Mouse (Mus musculus) hindbrain, embryonic 16.5 days (tissue): ENCODE measurements around the gene Rars. TPM values are rescaled to one million over a fixed set of nuclear protein-coding genes. Genes with fewer than 3 reads are reported as not detected.

Experiments used
- ATAC-seq: fragments of 200-750 bp; cut with Nextera tagmentation; 2 replicates; pipeline ENCODE4 v1.8.0; 2017; ENCODE audit warnings: moderate TSS enrichment, moderate library complexity
- H3K27ac ChIP-seq: fragments of 300-500 bp; sonication (generic); 2 replicates; pipeline ENCODE4 v1.5.1; 2014; ENCODE audit warnings: low read depth, mild to moderate bottlenecking, control low read depth, low read length, moderate library complexity
- H3K27me3 ChIP-seq: fragments of 300-500 bp; sonication (generic); replicated peaks from 2 replicates; pipeline ENCODE4 v1.6.1; 2014; ENCODE audit warnings: low read length; ENCODE audit not compliant: control insufficient read depth, insufficient read depth
- H3K36me3 ChIP-seq: fragments of 300-500 bp; sonication (generic); 2 replicates; pipeline ENCODE4 v1.6.1; 2014; ENCODE audit warnings: mild to moderate bottlenecking, low read length, moderate library complexity, mixed read lengths; ENCODE audit not compliant: control insufficient read depth, insufficient read depth
- H3K4me1 ChIP-seq: fragments of 300-500 bp; sonication (generic); 2 replicates; pipeline ENCODE4 v1.6.1; 2014; ENCODE audit warnings: low read depth, low read length; ENCODE audit not compliant: control insufficient read depth, insufficient read depth
- H3K4me2 ChIP-seq: fragments of 300-500 bp; sonication (generic); 2 replicates; pipeline ENCODE4 v1.6.1; 2014; ENCODE audit warnings: mild to moderate bottlenecking, low read length, control low read depth, moderate library complexity
- H3K4me3 ChIP-seq: fragments of 300-500 bp; sonication (generic); 2 replicates; pipeline ENCODE4 v1.5.1; 2014; ENCODE audit warnings: mild to moderate bottlenecking, low read length, control low read depth, moderate library complexity
- H3K9ac ChIP-seq: fragments of 300-500 bp; sonication (generic); 2 replicates; pipeline ENCODE4 v1.6.1; 2014; ENCODE audit warnings: low read depth, mild to moderate bottlenecking, control low read depth, low read length, moderate library complexity
- H3K9me3 ChIP-seq: fragments of 300-500 bp; sonication (generic); 2 replicates; pipeline ENCODE4 v1.6.1; 2014; ENCODE audit warnings: mild to moderate bottlenecking, low read length, moderate library complexity; ENCODE audit not compliant: control insufficient read depth
- whole genome bisulfite sequencing: fragments of 180-500 bp; shearing (Covaris S2); extraction: QIAGEN DNeasy Blood & Tissue Kit; methylation state at CpG from one replicate; pipeline ENCODE4 v1.1.7; 2014; 5-methylcytosine and 5-hydroxymethylcytosine counted together
- polyA plus RNA-seq: library from polyadenylated mRNA; unstranded; fragments of >200 nt; fragmentation: Nextera tagmentation; extraction: Ambion mirVana; gene quantifications from 2 replicates; pipeline ENCODE4 v1.2.1, GENCODE M21; 2015

The Rars gene
- polyA plus RNA-seq: 64.9 and 70.3 TPM in 2 replicates

GRCm38 (mm10) chr11:35834022-35834760, at the start of gene Rars:
Rars (minus strand) TSS chr11:35834506.
- H3K27me3 ChIP-seq: no peaks in the 10 kb centered on the region
- peak within 1 kb of the TSS; percentile 25; the same call in 1 of the 2 replicates for H3K27ac ChIP-seq
- 1% methylated on average over 40 of the region's 46 CpGs for WGBS
- peak within 1 kb of the TSS; percentile 88 for H3K9ac ChIP-seq
- H3K4me1 ChIP-seq: peaks cover 15% of the 10 kb centered on the region
- peak; percentile 88 for ATAC-seq
- peak within 1 kb of the TSS; percentile 56 for H3K4me2 ChIP-seq
- no peaks in the 10 kb centered on the region for H3K9me3 ChIP-seq
- peak within 1 kb of the TSS; percentile 69 for H3K4me3 ChIP-seq
- peaks cover 6% of the 10 kb centered on the region for H3K36me3 ChIP-seq

DNA sequence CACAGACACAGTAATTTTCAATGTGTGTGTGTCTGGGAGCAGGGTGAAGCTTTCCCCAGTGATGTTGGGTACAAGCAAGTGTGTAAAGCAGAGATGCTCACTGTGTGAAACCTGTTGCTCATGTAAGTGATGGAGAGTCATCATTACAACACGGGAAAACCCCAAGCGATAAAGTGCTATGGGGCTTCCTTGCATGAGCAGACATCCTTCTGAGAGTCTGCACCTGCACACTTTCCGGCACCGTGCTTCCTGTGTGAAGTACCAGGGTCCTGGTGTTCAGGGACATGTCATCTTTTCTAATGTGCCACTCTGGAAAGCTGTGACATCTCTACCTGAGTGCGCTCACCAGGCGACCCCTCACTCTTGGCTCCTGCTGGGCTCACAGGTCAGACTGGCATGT, 48.5 kb upstream of the Rars start:
- WGBS: 96% methylated on average over 6 of the region's 6 CpGs
- H3K9me3 ChIP-seq: no peaks in the 10 kb centered on the region
- H3K36me3 ChIP-seq: peaks cover 5% of the 10 kb centered on the region
- H3K4me2 ChIP-seq: no peak overlapping the region
- no peak for ATAC-seq
- no peak overlapping the region for H3K9ac ChIP-seq
- H3K27me3 ChIP-seq: no peaks in the 10 kb centered on the region
- H3K4me3 ChIP-seq: no peak overlapping the region
- H3K4me1 ChIP-seq: peaks cover 4% of the 10 kb centered on the region; the same call in 1 of the 2 replicates
- no peak overlapping the region for H3K27ac ChIP-seq

GRCm38 (mm10) chr11:35878559-35878897, 44.2 kb upstream of the Rars start:
- peaks cover 5% of the 10 kb centered on the region for H3K36me3 ChIP-seq
- peak overlapping the region; percentile 61 for H3K27ac ChIP-seq
- no peak overlapping the region for H3K4me2 ChIP-seq
- no peak overlapping the region; the same call in 1 of the 2 replicates for H3K9ac ChIP-seq
- H3K4me3 ChIP-seq: no peak overlapping the region
- H3K4me1 ChIP-seq: peaks cover 14% of the 10 kb centered on the region
- H3K9me3 ChIP-seq: no peaks in the 10 kb centered on the region
- no peak for ATAC-seq
- WGBS: 31% methylated on average over 4 of the region's 4 CpGs
- no peaks in the 10 kb centered on the region for H3K27me3 ChIP-seq

- no peaks in the 10 kb centered on the region for H3K27me3 ChIP-seq
- H3K27ac ChIP-seq: peak overlapping the region; percentile 73
- H3K4me3 ChIP-seq: no peak overlapping the region
- H3K36me3 ChIP-seq: peaks cover 4% of the 10 kb centered on the region
- no peaks in the 10 kb centered on the region for H3K9me3 ChIP-seq
- WGBS: 34% methylated on average over 14 of the region's 14 CpGs
- no peak overlapping the region; the same call in 1 of the 2 replicates for H3K9ac ChIP-seq
- peaks cover 16% of the 10 kb centered on the region for H3K4me1 ChIP-seq
- no peak overlapping the region for H3K4me2 ChIP-seq
- peak; percentile 81 for ATAC-seq
Measured at GRCm38 (mm10) chr11:35877651-35878558, 43.6 kb upstream of the Rars start.

DNA sequence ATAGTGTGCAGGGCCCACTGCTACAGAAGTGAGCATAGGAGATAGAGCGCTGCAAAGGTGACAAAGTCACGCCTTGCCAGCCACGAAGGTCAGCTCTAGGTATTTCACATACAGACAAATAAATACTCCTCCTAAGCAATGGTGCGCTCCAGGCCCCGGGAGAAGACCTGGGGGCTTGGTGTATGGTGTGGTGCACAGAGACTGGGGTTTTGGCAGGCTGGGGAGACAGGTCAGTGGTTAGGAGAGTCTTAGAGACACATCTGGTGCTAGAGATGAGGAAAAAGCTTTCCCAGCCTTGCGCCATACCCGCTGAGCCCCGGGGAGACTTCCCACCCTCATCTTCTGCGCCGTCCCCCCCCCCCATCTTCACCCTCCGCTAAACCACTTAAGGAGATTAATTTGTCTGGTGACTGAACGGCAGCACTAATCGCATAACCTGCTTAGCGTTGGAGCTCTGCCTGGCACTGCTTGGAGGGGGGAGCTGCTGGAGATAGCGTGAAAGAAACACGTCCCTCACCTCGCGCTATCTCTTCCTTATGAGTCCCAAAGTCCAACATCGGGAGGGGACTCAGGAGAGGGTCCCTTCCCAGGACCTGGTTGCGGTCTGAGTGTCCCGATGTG, 39.4 kb upstream of the Rars start:
- Histone ChIP-seq H3K27ac (peak overlapping the region; percentile 61; the same call in 1 of the 2 replicates), H3K4me3 (peak overlapping the region; percentile 5; the same call in 1 of the 2 replicates), H3K27me3 (no peaks in the 10 kb centered on the region), H3K4me1 (peaks cover 12% of the 10 kb centered on the region), H3K4me2 (peak overlapping the region; percentile 50), H3K9ac (peak overlapping the region; percentile 41), H3K36me3 (0 out of 2 replicates have a peak, but pooled peaks cover 2% of the 10 kb centered on the region), H3K9me3 (no peaks in the 10 kb centered on the region)
- ATAC-seq: peak; percentile 57
- 24% methylated on average over 21 of the region's 21 CpGs for WGBS

GRCm38 (mm10) chr11:35870961-35871360, 36.7 kb upstream of the Rars start:
- H3K9me3 ChIP-seq: no peaks in the 10 kb centered on the region
- peaks cover 17% of the 10 kb centered on the region for H3K4me1 ChIP-seq
- no peak overlapping the region for H3K4me3 ChIP-seq
- H3K4me2 ChIP-seq: no peak overlapping the region
- no peak overlapping the region for H3K27ac ChIP-seq
- 0 out of 2 replicates have a peak, but pooled peaks cover 3% of the 10 kb centered on the region for H3K36me3 ChIP-seq
- WGBS: 93% methylated on average over 9 of the region's 9 CpGs
- no peak overlapping the region for H3K9ac ChIP-seq
- no peaks in the 10 kb centered on the region for H3K27me3 ChIP-seq
- no peak for ATAC-seq

- ATAC-seq: peak; percentile 5; the same call in 1 of the 2 replicates
- WGBS: 41% methylated on average over 7 of the region's 7 CpGs
Measured at GRCm38 (mm10) chr11:35866140-35866539, 31.8 kb upstream of the Rars start.

GRCm38 (mm10) chr11:35864981-35865604, 30.8 kb upstream of the Rars start:
- Histone ChIP-seq H3K4me3 (no peak overlapping the region), H3K4me1 (peaks cover 24% of the 10 kb centered on the region), H3K9ac (peak overlapping the region; percentile 39; the same call in 1 of the 2 replicates), H3K27me3 (no peaks in the 10 kb centered on the region), H3K27ac (peak overlapping the region; percentile 86), H3K36me3 (0 out of 2 replicates have a peak, but pooled peaks cover 4% of the 10 kb centered on the region), H3K9me3 (no peaks in the 10 kb centered on the region), H3K4me2 (peak overlapping the region; percentile 29)
- ATAC-seq: peak; percentile 92
- WGBS: 8% methylated on average over 9 of the region's 9 CpGs

More at GRCm38 (mm10) chr11:35866140-35866539, 31.8 kb upstream of the Rars start:
- Histone ChIP-seq H3K27ac (peak overlapping the region; percentile 86), H3K9me3 (no peaks in the 10 kb centered on the region), H3K4me2 (no peak overlapping the region), H3K27me3 (no peaks in the 10 kb centered on the region), H3K4me3 (no peak overlapping the region), H3K4me1 (peaks cover 24% of the 10 kb centered on the region), H3K36me3 (0 out of 2 replicates have a peak, but pooled peaks cover 3% of the 10 kb centered on the region), H3K9ac (no peak overlapping the region)
